Mouse (Mus musculus) liver, adult 2 months (tissue): ENCODE data around the gene Pax8. TPM values are rescaled to one million over a fixed set of nuclear protein-coding genes. Genes with fewer than 3 reads are reported as not detected.

ENCODE experiments used
- DNase-seq: peaks from one replicate; pipeline ENCODE4 v3.0.0-alpha.2; 2011; ENCODE audit warnings: low read depth, low spot score; ENCODE audit errors: extremely low read depth
- H3K27ac ChIP-seq: fragments of 200-500 bp; replicated peaks from 2 replicates; pipeline ENCODE4 v1.5.1; 2012; ENCODE audit warnings: low read depth, mild to moderate bottlenecking, control low read depth, inconsistent platforms, low read length; ENCODE audit not compliant: insufficient read depth
- H3K27me3 ChIP-seq: fragments of 200-500 bp; 2 replicates; pipeline ENCODE4 v1.6.1; 2012; ENCODE audit warnings: mild to moderate bottlenecking, moderate library complexity, low read length, inconsistent platforms; ENCODE audit not compliant: control insufficient read depth, insufficient read depth
- H3K36me3 ChIP-seq: fragments of 200-500 bp; 2 replicates; pipeline ENCODE4 v1.6.1; 2012; ENCODE audit warnings: low read length, inconsistent platforms; ENCODE audit not compliant: control insufficient read depth, insufficient read depth
- H3K4me1 ChIP-seq: fragments of 200-500 bp; 2 replicates; pipeline ENCODE4 v1.6.1; 2011; ENCODE audit warnings: low read length; ENCODE audit not compliant: control insufficient read depth, insufficient read depth
- H3K4me3 ChIP-seq: fragments of 200-500 bp; 2 replicates; pipeline ENCODE4 v1.5.1; 2011; ENCODE audit warnings: low read depth, mild to moderate bottlenecking, control low read depth, low read length, moderate library complexity; ENCODE audit not compliant: insufficient read depth
- H3K79me2 ChIP-seq: fragments of 200-500 bp; 2 replicates; pipeline ENCODE4 v1.6.1; 2012; ENCODE audit warnings: inconsistent platforms, mild to moderate bottlenecking, low read length, moderate library complexity; ENCODE audit not compliant: control insufficient read depth, insufficient read depth
- H3K9ac ChIP-seq: fragments of 200-500 bp; 2 replicates; pipeline ENCODE4 v1.6.1; 2012; ENCODE audit warnings: low read depth, mild to moderate bottlenecking, control low read depth, inconsistent platforms, low read length
- CTCF ChIP-seq: fragments of 200-500 bp; IDR thresholded peaks from 2 replicates; pipeline ENCODE4 v1.5.1; 2011; ENCODE audit warnings: low read depth, low read length, control low read depth
- POLR2A ChIP-seq: fragments of 200-500 bp; IDR thresholded peaks from 2 replicates; pipeline ENCODE4 v1.6.1; 2011; ENCODE audit warnings: low read length, control low read depth; ENCODE audit not compliant: insufficient read depth; ENCODE audit errors: extremely low read depth
- WGBS: fragments of 180-500 bp; shearing (Covaris S2); methylation state at CpG from one replicate; pipeline ENCODE4 v1.1.7; 2018; 5-methylcytosine and 5-hydroxymethylcytosine counted together
- polyA plus RNA-seq: library from polyadenylated mRNA; depleted of rRNA; stranded (reverse); fragments of >200 nt; gene quantifications from 2 replicates; pipeline ENCODE4 v1.2.3, GENCODE M21; 2012
- total RNA-seq: library from RNA; depleted of rRNA; stranded (reverse); fragments of >200 nt; gene quantifications from 2 replicates; pipeline ENCODE4 v1.2.3, GENCODE M21; 2014

Pax8 gene
- total and polyA plus RNA-seq, 2 experiments = 0.09 TPM; not detected in 1

DNA sequence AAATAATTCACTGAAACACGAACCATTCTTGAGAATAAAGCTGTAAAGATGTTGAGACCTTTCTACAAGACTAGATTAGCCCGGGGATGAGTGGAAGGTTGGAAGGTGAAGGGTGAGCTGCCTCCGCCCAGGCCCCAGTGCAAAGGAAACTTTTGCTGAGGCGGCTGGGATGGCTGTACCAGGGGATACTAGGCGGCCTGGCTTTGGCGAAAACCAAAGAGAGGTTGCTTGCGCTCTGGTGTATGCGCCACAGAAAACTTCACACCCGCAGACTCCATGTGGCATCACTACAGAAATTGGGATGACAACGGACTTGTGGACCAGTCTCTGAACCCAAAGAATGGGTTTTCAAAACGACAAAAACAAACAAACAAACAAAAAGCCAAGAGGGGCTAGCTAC, 2.7 kb downstream of the Pax8 start:
- 14% methylated on average over 11 of the region's 11 CpGs for WGBS

GRCm38 (mm10) chr2:24472111-24472510, 3.3 kb downstream of the Pax8 start:
- Histone ChIP-seq H3K4me3 (no peak overlapping the region), H3K4me1 (peaks cover 2% of the 10 kb centered on the region), H3K9ac (no peak overlapping the region), H3K27me3 (peaks cover 9% of the 10 kb centered on the region; the same call in 1 of the 2 replicates), H3K27ac (no peak overlapping the region), H3K36me3 (no peaks in the 10 kb centered on the region), H3K79me2 (no peaks in the 10 kb centered on the region)
- 17% methylated on average over 7 of the region's 7 CpGs for WGBS
- DNase-seq = no peak
- no peak for TF ChIP-seq POLR2A
- TF ChIP-seq CTCF = no peak

More for the DNA sequence above, 2.7 kb downstream of the Pax8 start:
- Histone ChIP-seq H3K27me3 (peaks cover 9% of the 10 kb centered on the region; the same call in 1 of the 2 replicates), H3K4me3 (no peak overlapping the region), H3K9ac (no peak overlapping the region), H3K27ac (no peak overlapping the region), H3K4me1 (peaks cover 2% of the 10 kb centered on the region), H3K79me2 (no peaks in the 10 kb centered on the region), H3K36me3 (no peaks in the 10 kb centered on the region)
- DNase-seq = no peak
- no peak for TF ChIP-seq POLR2A
- no peak for TF ChIP-seq CTCF

DNA sequence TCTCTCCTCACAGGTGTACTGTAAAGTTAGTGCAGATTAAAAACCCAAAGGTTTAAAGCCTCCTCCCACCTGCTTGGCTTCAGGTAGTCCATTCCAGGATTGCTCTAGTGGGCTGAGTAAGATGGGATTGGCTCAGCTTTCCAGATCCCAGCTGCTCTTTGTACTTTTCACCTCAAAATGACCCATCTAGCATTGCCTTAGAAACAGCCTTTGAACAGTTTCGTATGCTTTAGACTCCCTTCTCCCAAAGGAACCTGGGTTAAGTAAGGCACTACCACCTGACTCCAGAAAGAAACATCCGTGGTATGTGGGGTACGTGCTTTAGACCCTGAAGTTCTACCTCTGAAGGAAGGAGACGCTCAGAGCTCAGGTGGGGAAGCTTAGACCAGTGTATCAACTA, 6.3 kb downstream of the Pax8 start:
- whole genome bisulfite sequencing = 42% methylated on average over 4 of the region's 4 CpGs
- no peak overlapping the region for H3K4me3 ChIP-seq
- peaks cover 2% of the 10 kb centered on the region for H3K4me1 ChIP-seq
- no peak overlapping the region for H3K27ac ChIP-seq
- H3K27me3 ChIP-seq = peaks cover 6% of the 10 kb centered on the region; the same call in 1 of the 2 replicates
- TF ChIP-seq CTCF (no peak), POLR2A (no peak)
- peak; percentile 85 for DNase-seq
- H3K9ac ChIP-seq = no peak overlapping the region
- no peaks in the 10 kb centered on the region for H3K79me2 ChIP-seq
- no peaks in the 10 kb centered on the region for H3K36me3 ChIP-seq

DNA sequence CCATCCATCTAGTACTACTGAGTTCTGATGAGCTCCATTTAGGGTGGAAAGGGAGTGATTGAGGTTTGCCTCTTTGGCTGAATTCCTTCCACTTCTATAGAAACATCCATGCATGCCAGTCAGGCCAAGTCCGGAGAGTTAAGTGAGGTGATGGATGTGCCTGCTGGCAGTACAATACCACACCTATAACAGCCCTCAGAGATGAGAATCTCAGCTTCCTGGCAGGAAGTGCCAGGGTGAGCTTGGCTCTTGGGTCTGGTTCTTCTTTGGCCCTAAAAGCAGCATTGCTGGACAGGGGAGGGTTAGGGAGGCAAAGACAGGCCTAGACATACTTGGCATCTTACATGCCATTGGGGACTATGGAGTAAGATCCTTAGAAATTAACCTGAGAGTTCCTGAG, 7.0 kb downstream of the Pax8 start:
- Histone ChIP-seq H3K4me1 (peaks cover 2% of the 10 kb centered on the region), H3K9ac (no peak overlapping the region), H3K4me3 (no peak overlapping the region), H3K79me2 (no peaks in the 10 kb centered on the region), H3K27me3 (peaks cover 6% of the 10 kb centered on the region; the same call in 1 of the 2 replicates), H3K27ac (no peak overlapping the region), H3K36me3 (no peaks in the 10 kb centered on the region)
- WGBS = 84% methylated on average over 1 of the region's 1 CpGs
- TF ChIP-seq CTCF = no peak
- no peak for TF ChIP-seq POLR2A
- DNase-seq = no peak

- no peaks in the 10 kb centered on the region for H3K36me3 ChIP-seq
- peaks cover 2% of the 10 kb centered on the region for H3K4me1 ChIP-seq
- no peak overlapping the region for H3K27ac ChIP-seq
- peaks cover under 1% of the 10 kb centered on the region; the same call in 1 of the 2 replicates for H3K27me3 ChIP-seq
- no peak for DNase-seq
- WGBS = 67% methylated on average over 1 of the region's 1 CpGs
- H3K4me3 ChIP-seq = no peak overlapping the region
- H3K79me2 ChIP-seq = no peaks in the 10 kb centered on the region
- no peak overlapping the region for H3K9ac ChIP-seq
- no peak for TF ChIP-seq CTCF
- no peak for TF ChIP-seq POLR2A
These were observed 8.2 kb downstream of the Pax8 start for GRCm38 (mm10) chr2:24467156-24467555.

DNA sequence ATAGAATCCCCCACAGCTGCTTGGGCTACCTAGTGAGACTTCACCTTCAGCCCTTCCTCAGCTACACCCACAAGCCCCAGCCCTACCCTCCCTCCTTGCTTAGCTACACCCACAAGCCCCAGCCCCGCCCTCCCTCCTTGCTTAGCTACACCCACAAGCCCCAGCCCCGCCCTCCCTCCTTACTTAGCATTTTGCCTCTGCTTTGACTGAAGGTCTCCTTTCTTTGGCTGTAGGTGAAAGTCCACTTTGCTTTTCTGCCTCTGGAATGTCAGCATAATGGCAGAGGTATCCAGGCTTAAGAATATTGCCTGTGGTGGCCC, 14.6 kb downstream of the Pax8 start:
- TF ChIP-seq POLR2A (no peak), CTCF (no peak)
- Histone ChIP-seq H3K36me3 (no peaks in the 10 kb centered on the region), H3K79me2 (no peaks in the 10 kb centered on the region), H3K4me3 (no peak overlapping the region), H3K4me1 (peaks cover 3% of the 10 kb centered on the region; the same call in 1 of the 2 replicates), H3K27ac (no peak overlapping the region), H3K9ac (no peak overlapping the region), H3K27me3 (no peaks in the 10 kb centered on the region; the same call in 1 of the 2 replicates)
- DNase-seq = peak; percentile 84
- WGBS = 28% methylated on average over 2 of the region's 2 CpGs
